Mouse (Mus musculus): ENCODE measurements around the gene Per2.
"Not testable (repeated sequence)": the region's sequence is repeated elsewhere in the genome, so short reads cannot be mapped to it uniquely, and the experiment has no call there.

Per2 gene

GRCm38 (mm10) chr1:91459059-91459809 lies at the start of gene Per2:
Per2 (minus strand) TSS chr1:91459324.
- CTCF ChIA-PET = no interaction called here

GRCm38 (mm10) chr1:91504615-91505014 lies 45.5 kb upstream of the Per2 start:
- CTCF ChIA-PET = no interaction called here

DNA sequence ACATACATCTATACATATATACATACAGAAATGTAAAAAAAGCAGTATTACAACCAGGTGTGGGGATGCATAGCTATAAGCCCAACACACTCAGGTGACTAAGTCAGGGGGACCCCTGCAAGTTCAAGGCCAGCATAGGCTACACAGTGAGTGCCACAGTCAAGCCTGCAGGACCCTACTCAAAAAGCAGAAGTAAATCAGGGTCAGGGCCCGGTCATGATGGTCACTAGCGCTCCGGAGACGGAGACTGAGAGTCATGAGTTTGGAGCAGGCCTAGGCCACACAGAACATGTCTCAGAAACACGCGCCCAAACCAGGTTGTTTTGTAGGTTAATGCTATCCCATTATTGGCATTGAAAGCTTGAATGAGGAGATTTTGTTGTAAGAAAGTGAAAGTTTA lies 39.5 kb upstream of the Per2 start:
- CTCF ChIA-PET = interaction anchor here (0.7 kb wide), 2 partner anchors 40 to 692 kb away, joined by 3 to 6 read pairs; no protein-coding TSS in a partner anchor

GRCm38 (mm10) chr1:91495321-91495720 lies 36.2 kb upstream of the Per2 start:
- CTCF ChIA-PET = no interaction called here

DNA sequence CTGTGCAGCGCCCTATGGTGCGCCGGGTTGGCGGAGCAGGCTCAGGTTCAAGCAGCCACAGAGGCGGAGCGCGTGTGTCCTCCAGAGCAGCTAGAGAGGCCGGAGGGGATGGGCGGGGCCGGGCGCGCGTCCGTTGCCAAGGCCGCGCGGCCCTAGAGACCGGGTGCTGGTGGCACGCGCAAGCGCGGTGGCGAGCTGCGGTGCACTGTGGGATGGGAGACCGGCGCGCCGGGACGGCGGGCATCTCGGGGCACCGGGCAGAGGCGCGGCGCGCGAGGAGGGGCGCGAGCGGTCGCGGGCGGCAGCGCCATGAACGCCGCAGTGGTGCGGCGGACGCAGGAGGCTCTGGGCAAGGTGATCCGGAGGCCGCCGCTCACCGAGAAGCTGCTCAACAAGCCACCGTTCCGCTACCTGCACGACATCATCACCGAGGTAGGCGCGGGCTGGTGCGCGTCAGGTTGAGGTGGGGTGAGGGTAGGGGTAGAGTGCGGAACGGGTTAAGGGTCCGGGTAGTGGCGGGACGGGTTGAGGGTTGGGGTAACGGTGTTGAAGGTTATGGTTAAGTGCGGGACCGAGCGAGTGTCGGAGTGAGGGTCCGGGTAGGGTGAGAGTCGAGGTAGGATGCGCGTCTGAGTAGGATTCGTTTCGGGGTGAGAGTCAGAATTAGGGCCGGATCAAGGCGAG lies 35.5 kb upstream of the Per2 start, which contains the start of gene Traf3ip1:
TSS of gene Traf3ip1 (plus strand) at position 191 of the 684 bp plus-strand sequence.
- CTCF ChIA-PET = no interaction called here

- CTCF ChIA-PET = interaction anchor here (0.6 kb wide), 1 partner anchor 537 kb away, joined by 3 read pairs; no protein-coding TSS in a partner anchor
These were observed 34.8 kb upstream of the Per2 start for GRCm38 (mm10) chr1:91493938-91494337.

DNA sequence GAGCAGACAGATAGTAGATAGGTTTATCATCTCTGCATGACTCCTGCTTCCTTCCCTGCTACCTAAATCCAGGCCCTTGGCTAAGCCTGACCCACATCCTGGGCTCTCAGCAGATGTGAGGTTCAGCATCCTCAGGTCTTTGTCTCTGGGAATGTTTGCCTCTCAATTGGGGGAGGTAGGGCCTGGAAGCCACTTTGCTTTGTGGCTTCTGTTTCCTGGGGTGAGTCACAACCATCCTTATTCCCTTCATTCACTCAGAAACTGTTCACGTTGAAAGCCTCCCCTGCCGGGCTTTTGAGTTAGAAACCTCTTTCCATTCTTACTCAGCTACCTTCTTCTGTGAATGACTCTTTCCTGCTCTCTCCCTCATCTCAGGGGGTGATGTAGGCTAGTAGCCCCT lies 33.6 kb upstream of the Per2 start:
- CTCF ChIA-PET = interaction anchor here (0.5 to 1.0 kb wide), 2 partner anchors 10 to 19 kb away, joined by 7 to 16 read pairs; no protein-coding TSS in a partner anchor

GRCm38 (mm10) chr1:91490322-91490721 lies 31.2 kb upstream of the Per2 start:
- CTCF ChIA-PET = interaction anchor here (0.7 kb wide), 1 partner anchor 32 kb away, joined by 16 read pairs; no protein-coding TSS in a partner anchor

- CTCF ChIA-PET = no interaction called here
These were observed 27.0 kb upstream of the Per2 start for GRCm38 (mm10) chr1:91486165-91486564.

GRCm38 (mm10) chr1:91485422-91485821 lies 26.3 kb upstream of the Per2 start:
- CTCF ChIA-PET = no interaction called here

- CTCF ChIA-PET = interaction anchor here (0.8 kb wide), 1 partner anchor 82 kb away, joined by 3 read pairs; no protein-coding TSS in a partner anchor
These were observed 24.9 kb upstream of the Per2 start for GRCm38 (mm10) chr1:91484011-91484346.

DNA sequence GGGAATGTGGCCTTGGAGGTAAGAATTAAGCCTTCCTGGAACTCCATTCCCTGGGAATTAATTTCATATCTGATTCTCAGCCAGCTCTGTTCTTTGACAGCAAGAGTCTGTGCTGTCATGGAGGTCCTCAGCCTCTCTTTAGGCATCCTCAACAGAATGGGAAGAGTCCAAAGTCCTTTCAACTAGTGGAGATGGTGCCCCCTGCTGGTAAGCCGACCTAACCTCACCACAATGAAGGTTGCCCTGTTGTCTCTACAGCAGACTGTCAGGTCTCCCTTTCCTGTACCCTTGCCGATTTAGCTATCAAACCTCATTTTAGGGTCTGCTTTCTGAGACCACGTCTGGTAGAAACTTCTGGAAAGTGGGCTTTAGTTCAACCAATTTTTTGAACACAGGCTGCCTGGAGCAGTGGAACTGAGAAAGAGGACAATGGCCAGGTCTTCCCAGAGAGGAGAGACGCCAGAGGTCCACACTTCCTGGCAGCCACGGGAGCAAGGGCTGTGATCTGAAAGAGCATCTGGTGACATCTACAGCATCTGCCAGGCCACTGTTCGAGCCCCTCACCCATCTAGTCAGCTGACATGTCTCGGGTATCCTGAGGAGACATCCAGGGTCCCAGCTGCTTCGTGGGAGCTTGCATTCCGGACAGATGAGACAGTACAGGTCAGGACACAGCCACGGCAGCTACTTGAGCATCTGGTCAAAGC lies 24.3 kb upstream of the Per2 start:
- CTCF ChIA-PET = interaction anchor here (0.7 kb wide), 1 partner anchor 9 kb away, joined by 16 read pairs; no protein-coding TSS in a partner anchor

DNA sequence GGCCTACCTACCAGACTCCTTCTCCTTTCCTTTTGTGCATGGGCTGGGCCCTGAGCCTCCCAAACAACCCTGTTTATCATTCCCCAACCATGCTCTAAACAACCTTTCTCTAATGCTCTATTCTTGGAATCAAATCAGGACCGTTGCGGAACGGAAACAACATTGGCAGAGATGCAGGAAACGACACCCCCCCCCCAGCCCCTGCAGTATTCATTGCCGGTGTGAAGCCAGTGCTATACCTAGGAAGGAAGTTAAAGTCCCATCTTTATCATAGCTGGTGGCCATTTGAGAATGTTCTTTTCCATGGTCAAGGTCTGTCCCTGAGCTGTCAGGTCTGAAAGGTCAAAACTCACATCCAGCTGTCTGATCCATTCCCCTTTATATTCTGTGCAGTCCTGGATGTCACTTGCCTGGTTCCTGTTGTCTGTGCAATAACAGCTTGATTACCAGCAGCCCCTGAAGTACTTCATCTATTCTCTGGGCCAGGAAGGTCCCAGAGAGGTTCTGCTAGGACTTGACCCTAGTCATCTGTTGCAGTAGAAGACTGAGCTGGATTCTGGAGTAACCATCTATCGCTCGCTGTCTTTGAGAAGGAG lies 23.6 kb upstream of the Per2 start:
- CTCF ChIA-PET = interaction anchor here (0.7 kb wide), 2 partner anchors 10 to 76 kb away, joined by 13 to 16 read pairs; no protein-coding TSS in a partner anchor

DNA sequence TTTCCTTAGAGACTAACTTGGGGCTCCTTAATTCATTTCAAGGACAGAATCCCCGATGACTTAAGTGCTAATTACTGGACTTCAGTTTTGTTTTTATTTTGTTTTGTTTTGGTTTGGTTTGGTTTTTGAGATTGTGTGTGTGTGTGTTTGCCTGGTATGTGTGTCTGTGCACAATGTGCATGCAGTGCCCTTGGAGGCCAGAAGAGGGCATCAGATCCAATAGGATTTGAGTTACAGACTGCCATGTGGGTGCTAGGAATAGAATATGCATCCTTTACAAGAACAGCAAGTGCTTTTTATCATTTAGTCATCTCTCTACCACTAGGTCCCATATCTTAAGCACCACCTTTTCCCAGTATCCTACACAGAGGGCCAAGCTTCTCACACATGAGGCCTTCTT lies 19.8 kb upstream of the Per2 start:
- CTCF ChIA-PET = no interaction called here

- CTCF ChIA-PET = not testable (repeated sequence)
These were observed 19.0 kb upstream of the Per2 start for GRCm38 (mm10) chr1:91478145-91478544.

DNA sequence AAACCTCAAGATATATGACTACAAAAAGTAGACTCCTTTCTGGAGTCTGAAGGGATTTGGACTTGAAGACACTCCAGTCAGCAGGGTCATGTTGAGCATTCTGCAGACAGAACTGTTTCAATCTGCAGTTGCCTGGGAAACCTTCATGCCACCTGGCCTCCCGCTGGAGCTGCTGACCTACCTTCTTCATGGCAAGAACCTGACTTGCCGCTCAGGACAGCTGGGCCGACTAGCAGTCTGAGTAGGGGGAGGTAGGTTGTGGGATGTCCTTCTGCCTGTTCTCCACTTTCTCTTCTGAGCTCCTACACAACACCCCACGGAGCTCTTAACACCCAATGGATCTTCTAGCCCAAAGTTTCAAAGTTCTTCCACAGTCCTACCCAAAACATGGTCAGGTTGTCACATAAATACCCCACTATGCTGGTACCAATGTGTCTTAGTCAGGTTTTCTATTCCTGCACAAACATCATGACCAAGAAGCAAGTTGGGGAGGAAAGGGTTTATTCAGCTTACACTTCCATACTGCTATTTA lies 10.8 kb upstream of the Per2 start:
- CTCF ChIA-PET = no interaction called here

DNA sequence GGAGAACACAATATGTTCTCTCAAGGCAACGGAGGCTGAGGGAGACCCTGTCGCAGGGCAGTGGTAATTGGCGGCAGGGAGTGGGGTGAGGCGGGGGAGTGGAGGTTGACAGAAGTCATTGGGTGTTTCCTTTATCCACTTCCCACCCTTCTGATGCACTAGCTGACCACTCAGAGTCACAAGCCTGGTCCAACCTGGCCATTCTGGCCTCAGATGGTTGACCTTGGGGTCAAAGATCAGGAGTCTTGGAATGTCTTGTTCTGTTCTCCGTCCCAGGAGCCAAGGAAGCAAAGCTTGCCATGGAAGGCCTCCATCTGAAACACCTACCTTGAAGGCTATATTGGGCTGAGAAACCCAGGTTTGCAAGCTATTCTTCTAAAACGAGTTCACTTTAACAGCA lies 7.1 kb upstream of the Per2 start:
- CTCF ChIA-PET = no interaction called here

GRCm38 (mm10) chr1:91465244-91465643 lies 6.1 kb upstream of the Per2 start:
- CTCF ChIA-PET = no interaction called here

DNA sequence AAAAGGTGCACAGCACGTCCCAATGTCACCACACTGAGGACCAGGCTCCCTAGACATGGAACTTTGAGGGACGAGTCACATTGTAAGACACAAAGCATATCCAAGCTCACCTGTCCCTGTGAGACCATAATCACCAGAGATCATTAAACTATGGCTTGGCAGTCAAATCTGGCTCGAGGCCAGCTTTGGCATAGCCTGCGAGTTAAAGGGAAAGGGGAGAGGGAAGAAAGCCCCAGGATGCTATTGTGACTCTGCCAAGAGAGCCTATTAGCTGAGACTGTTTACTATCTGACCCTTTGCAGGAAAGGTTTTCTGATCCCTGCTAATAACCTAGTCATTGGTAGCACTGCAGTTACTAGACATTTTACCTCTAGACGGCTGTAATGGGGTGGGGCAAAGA lies 5.3 kb upstream of the Per2 start:
- CTCF ChIA-PET = no interaction called here

DNA sequence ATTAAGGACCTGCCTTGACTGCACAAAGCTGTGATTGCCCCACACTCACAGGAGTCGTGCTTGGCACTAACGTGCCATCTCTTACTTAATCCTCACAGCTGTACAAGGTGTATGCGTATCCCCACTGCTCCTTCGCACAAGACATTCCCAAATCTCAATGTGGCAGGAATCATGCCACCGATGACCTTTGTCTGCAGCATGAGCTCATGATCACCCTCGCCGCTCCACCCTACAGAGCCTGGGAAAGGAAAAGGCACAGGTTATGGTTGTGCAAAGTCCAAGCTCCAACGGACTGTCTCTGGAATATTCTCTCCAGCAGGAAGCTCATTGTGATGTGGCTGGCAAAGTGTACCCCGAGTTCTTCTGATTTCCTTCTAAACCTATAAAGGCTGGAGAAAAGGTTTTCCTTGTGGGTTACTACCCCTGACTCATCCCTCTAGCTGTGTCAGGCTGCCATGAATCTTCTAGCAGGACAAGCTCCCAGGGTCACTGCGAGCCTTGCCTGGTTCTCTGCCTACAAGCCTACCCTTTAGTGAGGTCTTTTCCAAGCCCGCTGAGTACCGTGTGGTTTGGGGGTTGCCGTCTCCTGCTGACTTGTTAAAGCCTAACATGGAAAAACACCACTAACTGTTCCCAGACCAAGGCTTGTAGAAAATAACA lies 4.3 kb upstream of the Per2 start:
- CTCF ChIA-PET = no interaction called here

- CTCF ChIA-PET = no interaction called here
These were observed 1.4 kb upstream of the Per2 start for GRCm38 (mm10) chr1:91460564-91460963.
